Mouse (Mus musculus): Measurements from ENCODE around the gene Pax6. TPM values are rescaled to one million over a fixed set of nuclear protein-coding genes. Genes with fewer than 3 reads are reported as not detected.

The Pax6 gene
- polyA plus RNA-seq, 1 experiment from 2014 or later, result 0.18 TPM

GRCm38 (mm10) chr2:105686363-105687316, 17.9 kb downstream of the Pax6 start:
- Histone ChIP-seq H3K27me3 (peaks cover 96% of the 10 kb centered on the region), H3K4me3 (no peak overlapping the region), H3K36me3 (no peaks in the 10 kb centered on the region), H3K9me3 (replicated peaks) (no peaks in the 10 kb centered on the region), H3K4me2 (peak overlapping the region; percentile 57; the same call in 1 of the 2 replicates), H3K9ac (no peak overlapping the region), H3K27ac (no peak overlapping the region), H3K4me1 (replicated peaks) (peaks cover 34% of the 10 kb centered on the region)
- WGBS, result 5% methylated on average over 36 of the region's 36 CpGs
- no peak for ATAC-seq (replicated peaks; ENCODE audit: insufficient number of reproducible peaks, insufficient read depth, low FRiP score, low read depth)

DNA sequence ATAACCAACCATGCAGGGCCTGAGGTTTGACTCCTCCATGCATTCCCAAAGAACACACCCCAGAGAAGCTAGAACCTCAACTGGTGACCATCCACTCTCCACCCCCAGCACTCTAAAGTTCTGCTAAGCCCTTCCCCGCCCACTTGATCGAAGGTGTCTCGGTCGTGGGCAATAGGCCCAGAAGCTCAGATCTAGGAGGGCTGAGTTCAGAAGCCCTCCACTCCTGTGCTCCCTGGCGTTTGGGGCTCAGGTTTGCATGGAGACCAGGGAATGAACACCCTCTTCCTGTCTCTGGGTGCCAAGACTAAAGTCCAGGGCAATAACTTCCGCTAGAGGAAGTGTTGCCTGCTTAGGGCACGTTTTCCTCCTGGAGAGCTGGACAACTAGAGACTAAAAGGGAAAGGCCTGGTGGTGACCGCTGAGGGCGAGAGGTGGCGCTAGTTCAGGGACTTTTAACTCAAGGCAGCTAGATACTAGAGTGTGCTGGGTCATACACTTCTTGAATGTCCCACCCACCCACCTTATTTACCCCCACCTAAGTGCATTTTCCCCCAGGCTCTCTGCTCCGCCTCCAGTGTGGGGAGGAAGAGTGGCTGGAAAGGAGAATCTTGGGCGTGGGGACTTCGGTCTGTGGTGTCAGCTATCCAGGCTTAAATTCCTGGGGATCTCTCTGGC, 18.8 kb downstream of the Pax6 start:
- Histone ChIP-seq H3K9me3 (replicated peaks) (no peaks in the 10 kb centered on the region), H3K27ac (no peak overlapping the region), H3K36me3 (no peaks in the 10 kb centered on the region), H3K4me1 (replicated peaks) (peaks cover 29% of the 10 kb centered on the region), H3K27me3 (peaks cover 96% of the 10 kb centered on the region), H3K9ac (no peak overlapping the region), H3K4me3 (peak overlapping the region; percentile 34), H3K4me2 (peak overlapping the region; percentile 57)
- peak; percentile 53; the same call in 1 of the 2 replicates for ATAC-seq (replicated peaks; ENCODE audit: insufficient number of reproducible peaks, insufficient read depth, low FRiP score, low read depth)
- 2% methylated on average over 13 of the region's 13 CpGs for WGBS

DNA sequence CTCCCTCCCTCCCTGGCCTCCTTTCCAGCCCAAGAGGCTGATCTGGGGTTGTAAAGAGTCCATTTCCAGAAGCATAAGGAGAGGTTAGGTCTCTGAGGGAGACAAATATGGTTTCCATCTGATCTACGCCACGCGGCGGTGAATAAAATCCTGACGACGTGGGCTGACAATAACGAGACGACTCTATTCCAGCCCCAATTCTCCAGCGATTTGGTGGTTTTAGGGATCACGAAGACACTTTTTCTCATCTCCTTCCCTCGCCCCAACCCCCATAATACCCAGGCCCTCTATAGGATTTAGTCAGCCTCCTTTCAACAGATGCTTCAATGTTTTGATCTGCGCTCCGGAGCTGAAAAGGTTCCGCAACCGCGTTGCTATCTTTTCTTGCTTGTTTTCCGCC, 19.3 kb downstream of the Pax6 start:
- Histone ChIP-seq H3K4me3 (peak overlapping the region; percentile 34), H3K27me3 (peaks cover 96% of the 10 kb centered on the region), H3K9me3 (replicated peaks) (no peaks in the 10 kb centered on the region), H3K4me1 (replicated peaks) (peaks cover 29% of the 10 kb centered on the region), H3K27ac (no peak overlapping the region), H3K36me3 (no peaks in the 10 kb centered on the region), H3K9ac (no peak overlapping the region), H3K4me2 (peak overlapping the region; percentile 57)
- 1% methylated on average over 17 of the region's 17 CpGs for WGBS
- no peak for ATAC-seq (replicated peaks; ENCODE audit: insufficient number of reproducible peaks, insufficient read depth, low FRiP score, low read depth)

GRCm38 (mm10) chr2:105688436-105689303, 20.0 kb downstream of the Pax6 start:
- ATAC-seq (replicated peaks; ENCODE audit: insufficient number of reproducible peaks, insufficient read depth, low FRiP score, low read depth), result no peak
- Histone ChIP-seq H3K27me3 (peaks cover 98% of the 10 kb centered on the region), H3K9me3 (replicated peaks) (no peaks in the 10 kb centered on the region), H3K4me1 (replicated peaks) (peaks cover 29% of the 10 kb centered on the region), H3K27ac (no peak overlapping the region), H3K4me3 (peak overlapping the region; percentile 34), H3K9ac (no peak overlapping the region), H3K36me3 (no peaks in the 10 kb centered on the region), H3K4me2 (peak overlapping the region; percentile 57)
- 1% methylated on average over 25 of the region's 25 CpGs for WGBS

- Histone ChIP-seq H3K9me3 (replicated peaks) (no peaks in the 10 kb centered on the region), H3K9ac (no peak overlapping the region), H3K36me3 (no peaks in the 10 kb centered on the region), H3K27ac (no peak overlapping the region), H3K27me3 (peaks cover 94% of the 10 kb centered on the region), H3K4me2 (peak overlapping the region; percentile 57), H3K4me1 (replicated peaks) (peaks cover 29% of the 10 kb centered on the region), H3K4me3 (peak overlapping the region; percentile 34)
- under 1% methylated on average over 15 of the region's 15 CpGs for WGBS
- no peak for ATAC-seq (replicated peaks; ENCODE audit: insufficient number of reproducible peaks, insufficient read depth, low FRiP score, low read depth)
Observed at GRCm38 (mm10) chr2:105689304-105689770, 20.6 kb downstream of the Pax6 start.

GRCm38 (mm10) chr2:105689771-105690639, 21.3 kb downstream of the Pax6 start:
- Histone ChIP-seq H3K9me3 (replicated peaks) (no peaks in the 10 kb centered on the region), H3K4me1 (replicated peaks) (peaks cover 29% of the 10 kb centered on the region), H3K27ac (no peak overlapping the region), H3K27me3 (peaks cover 89% of the 10 kb centered on the region), H3K4me3 (peak overlapping the region; percentile 4; the same call in 1 of the 2 replicates), H3K36me3 (no peaks in the 10 kb centered on the region), H3K9ac (no peak overlapping the region), H3K4me2 (peak overlapping the region; percentile 57; the same call in 1 of the 2 replicates)
- ATAC-seq (replicated peaks; ENCODE audit: insufficient number of reproducible peaks, insufficient read depth, low FRiP score, low read depth), result no peak
- WGBS, result 8% methylated on average over 28 of the region's 28 CpGs

- no peak overlapping the region for H3K9ac ChIP-seq
- ATAC-seq (replicated peaks; ENCODE audit: insufficient number of reproducible peaks, insufficient read depth, low FRiP score, low read depth), result no peak
- H3K4me2 ChIP-seq, result no peak overlapping the region
- no peaks in the 10 kb centered on the region for H3K9me3 ChIP-seq (replicated peaks)
- H3K27ac ChIP-seq, result no peak overlapping the region
- no peaks in the 10 kb centered on the region for H3K36me3 ChIP-seq
- H3K4me1 ChIP-seq (replicated peaks), result peaks cover 29% of the 10 kb centered on the region
- WGBS, result 12% methylated on average over 10 of the region's 10 CpGs
- H3K27me3 ChIP-seq, result peaks cover 82% of the 10 kb centered on the region
- H3K4me3 ChIP-seq, result no peak overlapping the region
Observed at GRCm38 (mm10) chr2:105691296-105691695, 22.6 kb downstream of the Pax6 start.

DNA sequence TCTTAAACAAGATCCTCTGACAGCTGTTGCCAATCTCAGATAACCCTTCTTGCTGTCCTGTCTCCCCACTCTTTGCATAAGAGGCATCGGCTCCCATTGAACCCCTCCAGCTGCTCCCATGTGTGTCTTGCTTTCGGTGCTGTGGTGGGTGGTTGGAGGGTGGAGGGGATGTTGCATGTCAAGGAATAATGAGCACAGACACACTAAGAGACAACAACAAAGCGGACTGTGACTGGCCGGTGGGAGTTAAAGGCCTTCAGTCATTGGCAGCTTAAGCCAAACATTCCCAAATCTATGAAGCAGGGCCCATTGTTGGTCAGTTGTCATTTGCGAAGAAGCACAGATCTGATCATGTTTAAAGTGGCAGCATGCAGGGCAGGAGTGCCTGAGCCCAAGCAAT, 29.0 kb downstream of the Pax6 start:
- Histone ChIP-seq H3K4me1 (replicated peaks) (no peaks in the 10 kb centered on the region), H3K27ac (no peak overlapping the region), H3K27me3 (peaks cover 19% of the 10 kb centered on the region), H3K4me2 (no peak overlapping the region), H3K9ac (no peak overlapping the region), H3K36me3 (no peaks in the 10 kb centered on the region), H3K4me3 (no peak overlapping the region), H3K9me3 (replicated peaks) (no peaks in the 10 kb centered on the region)
- no peak for ATAC-seq (replicated peaks; ENCODE audit: insufficient number of reproducible peaks, insufficient read depth, low FRiP score, low read depth)
- WGBS, result 72% methylated on average over 5 of the region's 5 CpGs

DNA sequence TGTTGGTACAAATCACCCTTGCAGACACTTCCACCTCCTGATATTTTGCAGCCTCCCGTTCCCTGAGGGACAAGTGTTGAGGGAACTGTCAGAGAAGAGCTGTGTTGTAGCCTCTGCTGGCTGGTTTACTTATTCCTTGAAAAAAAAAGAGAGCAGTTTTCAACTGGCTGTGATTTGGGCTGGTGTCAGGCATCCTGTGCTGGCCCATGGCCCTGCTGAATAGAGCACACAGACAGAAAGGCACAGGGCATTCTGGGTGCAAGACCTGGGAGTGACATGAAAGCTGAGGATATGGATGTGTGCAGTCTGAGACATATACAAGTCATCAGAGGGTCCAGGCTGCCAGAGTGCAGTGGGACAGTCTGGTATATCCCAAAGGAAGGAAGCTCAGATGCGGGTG, 29.9 kb downstream of the Pax6 start:
- Histone ChIP-seq H3K27ac (no peak overlapping the region), H3K4me2 (no peak overlapping the region), H3K9me3 (replicated peaks) (no peaks in the 10 kb centered on the region), H3K27me3 (peaks cover 10% of the 10 kb centered on the region), H3K9ac (no peak overlapping the region), H3K4me3 (no peak overlapping the region), H3K36me3 (no peaks in the 10 kb centered on the region), H3K4me1 (replicated peaks) (no peaks in the 10 kb centered on the region)
- ATAC-seq (replicated peaks; ENCODE audit: insufficient number of reproducible peaks, insufficient read depth, low FRiP score, low read depth), result no peak
- 78% methylated on average over 2 of the region's 2 CpGs for WGBS

GRCm38 (mm10) chr2:105701781-105702180, 33.1 kb downstream of the Pax6 start:
- Histone ChIP-seq H3K4me1 (replicated peaks) (no peaks in the 10 kb centered on the region), H3K36me3 (no peaks in the 10 kb centered on the region), H3K4me2 (no peak overlapping the region), H3K4me3 (no peak overlapping the region), H3K9ac (no peak overlapping the region), H3K27me3 (no peaks in the 10 kb centered on the region), H3K27ac (no peak overlapping the region), H3K9me3 (replicated peaks) (no peaks in the 10 kb centered on the region)
- WGBS, result 61% methylated on average over 4 of the region's 4 CpGs
- ATAC-seq (replicated peaks; ENCODE audit: insufficient number of reproducible peaks, insufficient read depth, low FRiP score, low read depth), result no peak
